28 mouse cellular contexts compared by ENCODE assay signal in the genomic region with DNA sequence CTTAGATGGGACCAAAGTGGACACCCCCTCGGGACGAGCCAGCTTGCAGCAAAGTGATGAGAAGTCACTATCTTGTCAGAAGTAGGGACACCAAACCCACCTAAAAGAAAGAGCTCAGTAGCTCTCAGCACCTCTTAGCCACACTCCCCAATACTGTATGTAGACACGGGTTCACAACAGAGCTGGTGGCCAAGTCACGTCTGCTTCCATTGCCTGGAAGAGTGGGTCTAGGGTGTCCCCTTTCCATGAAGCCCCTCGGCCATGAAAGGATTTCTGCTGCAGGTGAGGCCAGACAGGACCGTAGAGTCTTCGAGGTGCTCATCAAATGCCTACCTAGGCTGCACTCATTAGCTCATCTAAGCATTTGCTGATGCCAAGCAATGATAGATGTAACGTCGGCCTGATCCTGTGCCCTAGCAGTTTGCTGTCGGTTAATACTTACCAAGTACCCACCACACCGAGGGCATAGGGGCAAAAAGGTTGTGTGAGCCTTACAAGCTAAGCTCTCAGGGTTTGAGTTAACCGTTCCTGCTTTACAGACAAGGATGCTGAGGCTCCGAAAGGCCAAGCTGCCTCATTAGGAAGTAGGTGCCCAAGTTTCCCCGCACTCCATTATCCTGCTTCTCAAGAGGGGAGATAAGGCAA.
DNase-seq lines count a peak whose midpoint lies in the region; ATAC-seq and TF ChIP-seq lines count a peak whose summit lies in the region.
"Had no signal": no experiment of that assay in that cellular context is flagged by ENCODE, and none has a peak within 500 bp of the region (broad histone marks: within the 10 kb centered on the region; RNA-seq: fewer than 3 reads in every experiment).

No protein-coding gene starts in this region.

- no peak overlapping the region for H3K27ac ChIP-seq in cerebellum, adult 2 months (ENCODE audit: insufficient read depth, low read length)
- peak overlapping the region; percentile 95; the same call in 1 of the 2 replicates for H3K27ac ChIP-seq in heart, postnatal 0 days (ENCODE audit: low read depth)
- 0 out of 2 replicates have a peak overlapping the region, but pooled peaks have one; percentile 32 for H3K27ac ChIP-seq in lung, postnatal 0 days (ENCODE audit: low read length)
- H3K27ac ChIP-seq: heart, embryonic 13.5 days; limb, embryonic 12.5 days; liver, embryonic 12.5 days; macrophage; midbrain, embryonic 13.5 days had no signal

- H3K4me3 ChIP-seq in cerebellum, adult 2 months (replicated peaks; ENCODE audit: insufficient read depth, low read depth, low read length): no peak overlapping the region
- no peak overlapping the region for H3K4me3 ChIP-seq in heart, postnatal 0 days (ENCODE audit: low read depth, low read length)
- H3K4me3 ChIP-seq in lung, postnatal 0 days (ENCODE audit: low read depth, low read length): no peak overlapping the region
- H3K4me3 ChIP-seq: erythroblast, embryonic 14.5 days; heart, embryonic 13.5 days; hindbrain, embryonic 12.5 days; limb, embryonic 12.5 days; liver, embryonic 12.5 days; midbrain, embryonic 13.5 days; neural tube, embryonic 13.5 days had no signal

- H3K4me1 ChIP-seq in cerebellum, adult 2 months (ENCODE audit: control insufficient read depth, insufficient read depth, low read length): peaks cover 22% of the 10 kb centered on the region
- peaks cover 50% of the 10 kb centered on the region for H3K4me1 ChIP-seq in heart, postnatal 0 days (ENCODE audit: control insufficient read depth, insufficient read depth)
- H3K4me1 ChIP-seq in lung, postnatal 0 days (ENCODE audit: insufficient read depth, low read depth, low read length): peaks cover 52% of the 10 kb centered on the region

- TF ChIP-seq CTCF in cerebellum, adult 2 months (IDR thresholded peaks at IDR 0.05; ENCODE audit: borderline replicate concordance, insufficient read depth, low read depth, low read length): no peak
- TF ChIP-seq CTCF in heart, postnatal 0 days (IDR thresholded peaks at IDR 0.05; ENCODE audit: low read depth): no peak
- no peak for TF ChIP-seq CTCF in lung, postnatal 0 days (IDR thresholded peaks at IDR 0.05)

- H3K9me3 ChIP-seq in heart, postnatal 0 days (replicated peaks; ENCODE audit: control insufficient read depth, low read length): no peaks in the 10 kb centered on the region
- H3K9me3 ChIP-seq in lung, postnatal 0 days (ENCODE audit: low read length): no peaks in the 10 kb centered on the region
- H3K9me3 ChIP-seq: heart, embryonic 13.5 days; hindbrain, embryonic 12.5 days; limb, embryonic 12.5 days; liver, embryonic 12.5 days; midbrain, embryonic 13.5 days; neural tube, embryonic 13.5 days had no signal

- no peak for TF ChIP-seq EP300 in heart, postnatal 0 days (IDR thresholded peaks at IDR 0.05; ENCODE audit: low read depth)
- no peak for TF ChIP-seq EP300 in lung, postnatal 0 days (IDR thresholded peaks at IDR 0.05)

- ATAC-seq in heart, postnatal 0 days (ENCODE audit: insufficient read depth, low read depth): no peak
- no peak for ATAC-seq in lung, postnatal 0 days
- ATAC-seq: forebrain, embryonic 16.5 days; intestine, embryonic 16.5 days; liver, embryonic 12.5 days; liver, postnatal 0 days; midbrain, embryonic 13.5 days; Patski had no signal

- 96% methylated on average over 14 of the region's 14 CpGs for WGBS in cerebellum, adult 2 months
- WGBS in heart, postnatal 0 days: 85% methylated on average over 14 of the region's 14 CpGs
- 83% methylated on average over 14 of the region's 14 CpGs for WGBS in lung, postnatal 0 days

- no peak for TF ChIP-seq POLR2A in cerebellum, adult 2 months (IDR thresholded peaks at IDR 0.05; ENCODE audit: borderline replicate concordance, insufficient read depth, low read length)

- DNase-seq in cerebellum, adult 8-10 months: peak; percentile 11
- DNase-seq in cerebellum, adult 2 months: no peak
- no peak for DNase-seq in heart, postnatal 0 days (ENCODE audit: low spot score)
- no peak for DNase-seq in heart, adult 9 months (ENCODE audit: low spot score in 2 of 2)
- DNase-seq in kidney, postnatal 25 days: peak; percentile 33 to 78
- DNase-seq in kidney, adult 11 months: no peak
- no peak for DNase-seq in lung, postnatal 0 days (ENCODE audit: low spot score)
- DNase-seq in lung, adult 18-20 months: no peak
- DNase-seq: adrenal gland, postnatal 14 days; cerebellum, postnatal 10 days; gastrocnemius, postnatal 14 days; kidney, postnatal 10 days; liver, postnatal 0 days; lung, postnatal 10 days; right cerebral cortex, postnatal 4 days; thymus, adult 2 months; thymus, postnatal 36 days had no signal

- H3K4me2 ChIP-seq in heart, postnatal 0 days (ENCODE audit: low read depth, low read length): no peak overlapping the region
- no peak overlapping the region for H3K4me2 ChIP-seq in lung, postnatal 0 days (replicated peaks; ENCODE audit: low read depth, low read length)
- H3K4me2 ChIP-seq: heart, embryonic 13.5 days; hindbrain, embryonic 12.5 days; limb, embryonic 12.5 days; liver, embryonic 12.5 days; midbrain, embryonic 13.5 days; neural tube, embryonic 13.5 days had no signal

- H3K27me3 ChIP-seq in cerebellum, adult 2 months (ENCODE audit: control insufficient read depth, insufficient read depth, low read length): no peaks in the 10 kb centered on the region
- no peaks in the 10 kb centered on the region for H3K27me3 ChIP-seq in heart, postnatal 0 days (ENCODE audit: control insufficient read depth, insufficient read depth, low read length)
- no peaks in the 10 kb centered on the region for H3K27me3 ChIP-seq in lung, postnatal 0 days (replicated peaks; ENCODE audit: insufficient read depth, low read length)
- H3K27me3 ChIP-seq: hindbrain, embryonic 12.5 days; midbrain, embryonic 13.5 days had no signal

- H3K9ac ChIP-seq in heart, postnatal 0 days (replicated peaks; ENCODE audit: low read depth, low read length): no peak overlapping the region
- no peak overlapping the region for H3K9ac ChIP-seq in lung, postnatal 0 days (replicated peaks; ENCODE audit: low read depth)
- H3K9ac ChIP-seq: heart, embryonic 13.5 days; hindbrain, embryonic 12.5 days; limb, embryonic 12.5 days; liver, embryonic 12.5 days; liver, postnatal 0 days; midbrain, embryonic 13.5 days; neural tube, embryonic 13.5 days had no signal

- H3K36me3 ChIP-seq in heart, postnatal 0 days (replicated peaks; ENCODE audit: control insufficient read depth, insufficient read depth, low read length): peaks cover 13% of the 10 kb centered on the region
- peaks cover 18% of the 10 kb centered on the region; the same call in 1 of the 2 replicates for H3K36me3 ChIP-seq in lung, postnatal 0 days (ENCODE audit: insufficient read depth, low read length)
- H3K36me3 ChIP-seq: heart, embryonic 13.5 days; hindbrain, embryonic 12.5 days; limb, embryonic 12.5 days; liver, embryonic 12.5 days; midbrain, embryonic 13.5 days; neural tube, embryonic 13.5 days had no signal

Comparison
In these comparisons a context has a peak if more than half of its experiments do, and no peak if none do; other contexts are left out.
1. DNase-seq: peak in cerebellum, adult 8-10 months (single experiment) and kidney, postnatal 25 days (2 of 2); none in cerebellum, adult 2 months (0 of 2), heart, postnatal 0 days (single experiment), heart, adult 9 months (0 of 2), kidney, adult 11 months (single experiment), lung, postnatal 0 days (single experiment) and lung, adult 18-20 months (0 of 2).